Mouse (Mus musculus) cerebellum, adult 11 months (tissue): ENCODE measurements around the gene Adar.

Source experiments
- DNase-seq: peaks from one replicate; pipeline ENCODE4 v3.0.0; 2022

Adar gene

GRCm38 (mm10) chr3:89714359-89715206 is at the start of gene Adar:
TSS of gene Adar (plus strand) at chr3:89715022.
- peak; percentile 79 for DNase-seq

GRCm38 (mm10) chr3:89667131-89667530 is 47.7 kb upstream of the Adar start:
- DNase-seq, result no peak

GRCm38 (mm10) chr3:89671334-89671733 is 43.5 kb upstream of the Adar start:
- DNase-seq, result no peak

GRCm38 (mm10) chr3:89672573-89673317 is 42.1 kb upstream of the Adar start:
- no peak for DNase-seq

DNA sequence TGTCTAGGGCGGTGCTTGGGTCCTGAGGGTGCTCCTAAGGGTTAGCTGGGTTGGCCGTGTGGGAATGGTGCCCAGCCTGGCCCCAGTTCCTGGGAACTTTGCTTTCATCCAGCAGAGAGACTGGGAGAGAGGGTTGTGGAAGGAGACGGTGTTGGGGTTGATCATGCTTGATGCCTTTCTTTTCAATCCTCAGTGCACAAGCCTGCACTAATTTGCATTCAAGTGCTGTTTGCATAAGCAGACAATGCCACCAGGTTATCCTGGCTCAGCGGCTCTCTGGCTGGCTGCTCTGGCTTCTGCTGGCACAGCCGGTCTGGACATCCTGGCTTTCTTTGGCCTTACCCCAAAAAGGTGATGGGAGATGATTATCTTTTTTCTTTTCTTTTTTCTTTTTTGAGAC is 37.2 kb upstream of the Adar start:
- no peak for DNase-seq

GRCm38 (mm10) chr3:89686031-89686430 is 28.8 kb upstream of the Adar start:
- DNase-seq, result no peak

GRCm38 (mm10) chr3:89688694-89689581 is 25.9 kb upstream of the Adar start:
- peak; percentile 78 for DNase-seq

- DNase-seq, result no peak
Measured at GRCm38 (mm10) chr3:89691776-89692175, 23.0 kb upstream of the Adar start.

DNA sequence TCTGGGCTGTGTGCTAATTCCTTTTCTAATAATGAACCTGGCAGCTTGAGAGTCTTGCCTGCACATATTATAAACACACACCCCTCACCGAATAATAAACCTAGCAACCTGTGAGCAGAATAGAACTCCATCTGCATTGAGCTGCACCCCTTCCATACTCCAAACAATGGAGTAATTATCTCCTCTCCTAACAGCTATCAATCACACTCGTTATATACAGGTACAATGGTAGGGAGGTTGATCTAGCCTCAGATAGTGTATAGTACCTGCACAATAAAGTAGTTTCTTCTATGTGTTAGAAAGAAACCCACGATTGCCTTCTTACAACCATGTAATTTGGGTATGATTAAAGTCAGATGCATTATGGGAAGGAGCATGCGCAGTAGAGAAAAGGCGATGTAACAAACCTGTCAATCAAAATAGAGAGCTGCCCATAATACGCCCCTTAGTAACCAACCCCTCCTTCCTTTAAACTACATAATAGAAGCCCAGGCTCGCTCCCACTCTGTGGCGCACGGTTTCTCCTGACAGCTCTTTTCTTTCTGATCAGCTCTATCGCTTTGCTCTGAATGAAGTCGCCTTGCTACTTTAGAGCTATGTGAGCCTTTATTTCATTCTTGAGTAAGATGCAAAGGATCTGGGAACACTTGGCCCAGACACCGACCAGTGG is 18.5 kb upstream of the Adar start:
- DNase-seq, result no peak

- no peak for DNase-seq
Measured at GRCm38 (mm10) chr3:89698958-89699357, 15.9 kb upstream of the Adar start.

GRCm38 (mm10) chr3:89700461-89700860 is 14.4 kb upstream of the Adar start:
- no peak for DNase-seq

- DNase-seq, result no peak
Measured at GRCm38 (mm10) chr3:89703596-89703995, 11.2 kb upstream of the Adar start.

- DNase-seq, result no peak
Measured at GRCm38 (mm10) chr3:89704064-89704463, 10.8 kb upstream of the Adar start.

DNA sequence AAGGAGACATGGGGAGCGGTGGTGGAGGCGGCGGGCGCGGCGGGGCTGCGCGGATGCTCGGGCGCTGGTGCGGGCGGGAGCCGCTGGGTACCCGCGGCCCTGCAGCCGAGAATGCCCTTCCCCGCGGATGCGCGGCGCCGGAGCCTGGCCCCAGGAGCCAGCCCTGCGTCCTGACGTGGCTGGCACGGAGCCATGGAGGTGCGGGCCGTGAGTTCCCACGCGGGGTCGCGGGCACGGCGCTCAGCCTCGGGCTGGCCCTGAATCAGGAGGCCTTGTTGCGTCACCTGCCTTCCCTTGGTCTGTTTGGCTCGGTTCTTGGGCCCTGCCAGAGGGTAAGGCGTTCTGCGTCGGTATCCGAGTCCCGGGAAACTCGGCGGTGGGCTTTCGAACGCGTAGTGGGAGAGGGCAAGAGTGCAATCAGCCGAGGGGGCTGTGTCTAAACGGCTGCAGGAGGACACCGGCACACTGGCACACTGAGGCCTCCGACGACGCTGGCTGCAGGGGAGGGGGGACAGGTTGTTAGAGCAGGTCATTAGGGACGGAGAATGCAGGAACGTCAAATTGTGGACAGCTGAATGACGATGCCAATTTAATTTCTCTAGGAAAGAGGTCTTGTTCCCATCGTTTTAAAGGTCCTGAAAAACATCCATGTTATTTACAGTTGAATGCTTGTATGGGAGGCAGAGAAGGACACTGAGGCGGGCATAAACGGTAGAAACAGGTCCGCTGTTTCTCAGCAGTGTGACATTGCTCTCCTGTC is 565 bp downstream of the Adar start:
- DNase-seq, result peak; percentile 65

DNA sequence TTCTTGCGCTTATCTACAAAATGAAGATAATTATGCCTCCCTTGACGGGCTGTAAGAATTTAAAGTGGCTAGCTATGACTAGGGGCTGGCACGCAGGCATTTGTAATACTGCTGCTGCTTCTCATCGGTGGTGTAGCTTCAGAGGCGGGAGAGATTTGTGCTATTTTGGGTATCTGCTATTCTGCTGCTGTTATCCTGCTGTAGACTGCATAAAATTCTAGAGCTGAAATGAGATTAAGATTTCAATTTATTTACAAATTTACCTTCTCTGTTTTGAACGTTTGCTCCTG is 1.1 kb downstream of the Adar start:
- no peak for DNase-seq

DNA sequence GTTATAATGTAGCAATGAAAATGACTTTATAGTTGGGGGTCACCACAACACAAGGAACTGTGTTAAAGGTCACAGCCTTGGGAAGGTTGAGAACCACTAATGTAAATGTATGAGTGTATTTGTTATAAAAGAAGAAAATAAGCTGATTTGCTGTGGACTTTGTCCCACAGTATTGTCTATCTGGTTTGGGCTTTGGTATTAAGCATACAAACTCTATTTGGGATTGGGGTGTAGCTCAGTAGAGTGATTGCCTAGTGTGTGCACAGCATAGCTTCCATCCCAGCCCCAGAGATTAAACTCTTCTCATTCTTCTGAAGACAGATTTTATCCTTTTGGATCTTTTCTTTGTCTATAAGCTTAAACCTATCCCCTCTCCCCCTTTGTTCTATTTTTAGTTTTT is 7.2 kb downstream of the Adar start:
- no peak for DNase-seq

GRCm38 (mm10) chr3:89723400-89724084 is 8.7 kb downstream of the Adar start:
- no peak for DNase-seq

GRCm38 (mm10) chr3:89727028-89727427 is 12.2 kb downstream of the Adar start:
- no peak for DNase-seq

GRCm38 (mm10) chr3:89728848-89729247 is 14.0 kb downstream of the Adar start:
- DNase-seq, result no peak

DNA sequence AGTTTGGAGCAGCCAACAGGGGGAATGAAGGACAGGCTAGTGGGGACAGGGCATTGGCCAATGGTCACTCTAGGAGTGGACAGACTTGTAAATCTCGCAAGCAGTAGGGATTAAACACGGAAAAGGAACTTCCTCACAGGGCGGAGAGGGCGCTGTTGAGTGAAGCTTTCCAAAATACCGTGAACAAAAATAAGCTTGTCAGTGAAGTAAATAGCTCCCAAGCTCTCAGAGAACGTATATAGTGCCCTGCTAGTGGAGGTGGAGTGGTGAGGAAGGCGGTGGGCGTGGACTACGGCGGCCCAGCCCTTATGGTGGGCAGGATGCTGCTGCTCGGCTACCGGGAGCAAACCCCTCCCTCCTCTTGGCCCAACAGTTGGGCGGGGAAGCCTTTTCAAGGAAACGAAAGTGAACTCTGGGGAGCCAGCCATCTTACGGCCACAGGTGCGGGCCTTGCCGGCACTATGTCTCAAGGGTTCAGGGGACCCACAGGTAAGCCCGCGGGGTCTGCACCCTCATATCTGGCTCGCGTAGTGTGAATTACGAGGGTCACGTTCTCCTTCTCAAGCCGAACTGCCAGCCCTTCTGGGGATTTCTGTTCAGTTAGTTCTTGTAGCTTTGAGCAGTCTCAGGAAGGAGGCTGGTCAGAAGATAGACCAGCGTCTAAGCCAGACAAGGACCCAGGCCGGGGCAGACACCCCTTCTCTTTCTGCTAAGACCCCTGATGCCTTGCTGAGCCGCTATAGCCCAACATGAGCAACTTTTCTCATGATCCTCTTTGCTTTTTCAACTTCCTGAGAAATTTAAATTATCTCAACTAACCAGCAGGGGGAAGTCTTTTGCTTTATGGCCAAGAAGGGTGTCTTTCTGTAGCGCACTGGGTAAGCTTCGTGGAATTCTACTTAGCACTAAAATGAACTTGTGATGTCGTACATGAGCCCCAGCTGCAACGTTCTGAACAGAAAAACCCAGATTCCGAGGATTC is 15.8 kb downstream of the Adar start:
- DNase-seq, result peak; percentile 28
